Mouse (Mus musculus) ES-E14 (cell line): ENCODE measurements at regions not wholly inside any gene's neighbourhood (a gene's known extent, or its start where the extent isn't known, plus 50 kb on each side); places are given as distances from the start of the nearest gene placed in this dataset.

Source experiments
- DNase-seq: peaks from one replicate; pipeline ENCODE4 v3.0.0-alpha.2; 2013; ENCODE audit warnings: low read depth, low spot score
- H3K27ac ChIP-seq: 2 replicates; pipeline ENCODE4 v1.5.1; 2012; ENCODE audit warnings: low read depth, mild to moderate bottlenecking, low read length, moderate library complexity, mixed read lengths; ENCODE audit not compliant: poor library complexity, insufficient read depth, severe bottlenecking
- H3K36me3 ChIP-seq: 2 replicates; pipeline ENCODE4 v1.6.1; 2012; ENCODE audit warnings: mild to moderate bottlenecking, low read length, moderate library complexity, mixed read lengths; ENCODE audit not compliant: control insufficient read depth, poor library complexity, insufficient read depth, severe bottlenecking
- H3K4me1 ChIP-seq, 2 experiments: fragments of 150-350 bp in 1 of 2; sonication (generic) in 1 of 2; 2 replicates each; pipeline ENCODE4 v1.6.1; 2012; ENCODE audit warnings: low read length in 2 of 2, mild to moderate bottlenecking in 1 of 2, mixed read lengths in 1 of 2; ENCODE audit not compliant: control insufficient read depth in 2 of 2, insufficient read depth in 2 of 2, poor library complexity in 1 of 2
- H3K4me3 ChIP-seq, 2 experiments: fragments of 150-350 bp in 1 of 2; sonication (generic) in 1 of 2; 2 replicates each; pipeline ENCODE4 v1.5.1; 2012; ENCODE audit warnings: low read length in 2 of 2, low read depth in 1 of 2, mild to moderate bottlenecking in 1 of 2, mixed read lengths in 1 of 2; ENCODE audit not compliant: insufficient read depth in 1 of 2, poor library complexity in 1 of 2, severe bottlenecking in 1 of 2
- H3K9ac ChIP-seq: 2 replicates; pipeline ENCODE4 v1.6.1; 2012; ENCODE audit warnings: low read depth, mild to moderate bottlenecking, low read length, mixed read lengths; ENCODE audit not compliant: poor library complexity, insufficient read depth, severe bottlenecking
- H3K9me3 ChIP-seq: fragments of 150-350 bp; sonication (generic); 2 replicates; pipeline ENCODE4 v1.6.1; 2012; ENCODE audit warnings: low read depth, mild to moderate bottlenecking, low read length; ENCODE audit not compliant: control insufficient read depth, insufficient read depth
- CHD2 ChIP-seq: IDR thresholded peaks from 2 replicates; pipeline ENCODE4 v1.6.1; 2014; ENCODE audit warnings: mild to moderate bottlenecking, low read depth, low read length, inconsistent platforms
- HCFC1 ChIP-seq: IDR thresholded peaks from 2 replicates; pipeline ENCODE4 v1.6.1; 2012; ENCODE audit warnings: low read length, inconsistent platforms, borderline replicate concordance; ENCODE audit not compliant: insufficient read depth
- MAFK ChIP-seq: IDR thresholded peaks from 2 replicates; pipeline ENCODE4 v1.6.1; 2014; ENCODE audit warnings: mild to moderate bottlenecking, low read depth, low read length, inconsistent platforms; ENCODE audit not compliant: insufficient read depth
- ZC3H11A ChIP-seq: IDR thresholded peaks from 2 replicates; pipeline ENCODE4 v1.6.1; 2012; ENCODE audit warnings: low read depth, mild to moderate bottlenecking, inconsistent platforms, low read length, borderline replicate concordance
- ZNF384 ChIP-seq: IDR thresholded peaks from 2 replicates; pipeline ENCODE4 v1.6.1; 2012; ENCODE audit warnings: low read depth, low read length, inconsistent platforms
- in situ Hi-C, 2 experiments: fragments of 600-800 bp; cut with MboI; formaldehyde crosslinking; loops; one replicate each; pipeline ENCODE4 v1.15.1; 2025; ENCODE audit warnings: low sequenced_read_pairs in 2 of 2, inconsistent platforms in 1 of 2; ENCODE audit not compliant: unreplicated experiment in 2 of 2

GRCm38 (mm10) chr1:72065090-72065489 is 147.0 kb downstream of the Mreg start:
- Histone ChIP-seq H3K27ac (no peak overlapping the region), H3K9me3 (no peaks in the 10 kb centered on the region), H3K9ac (no peak overlapping the region), H3K36me3 (no peaks in the 10 kb centered on the region), H3K4me1 (no peaks in the 10 kb centered on the region), H3K4me3 (no peak overlapping the region)
- no peak for DNase-seq
- in situ Hi-C loops = no loop called here
- TF ChIP-seq ZNF384 (no peak), HCFC1 (no peak), MAFK (no peak), ZC3H11A (no peak), CHD2 (no peak)

- DNase-seq = no peak
- Histone ChIP-seq H3K36me3 (no peaks in the 10 kb centered on the region), H3K4me1 (no peaks in the 10 kb centered on the region), H3K9ac (no peak overlapping the region), H3K27ac (no peak overlapping the region), H3K4me3 (no peak overlapping the region), H3K9me3 (no peaks in the 10 kb centered on the region)
- in situ Hi-C loops = no loop called here
- TF ChIP-seq MAFK = no peak
Observed at GRCm38 (mm10) chr1:72060393-72060792, 151.7 kb downstream of the Mreg start.

GRCm38 (mm10) chr1:72058045-72058703 is 153.9 kb downstream of the Mreg start:
- no peaks in the 10 kb centered on the region for H3K9me3 ChIP-seq
- H3K27ac ChIP-seq = no peak overlapping the region
- H3K9ac ChIP-seq = no peak overlapping the region
- TF ChIP-seq ZC3H11A (no peak), MAFK (no peak), ZNF384 (no peak), CHD2 (no peak), HCFC1 (no peak)
- no peak overlapping the region for H3K4me3 ChIP-seq
- no peak for DNase-seq
- in situ Hi-C loops = no loop called here
- no peaks in the 10 kb centered on the region for H3K36me3 ChIP-seq
- H3K4me1 ChIP-seq = no peaks in the 10 kb centered on the region

DNA sequence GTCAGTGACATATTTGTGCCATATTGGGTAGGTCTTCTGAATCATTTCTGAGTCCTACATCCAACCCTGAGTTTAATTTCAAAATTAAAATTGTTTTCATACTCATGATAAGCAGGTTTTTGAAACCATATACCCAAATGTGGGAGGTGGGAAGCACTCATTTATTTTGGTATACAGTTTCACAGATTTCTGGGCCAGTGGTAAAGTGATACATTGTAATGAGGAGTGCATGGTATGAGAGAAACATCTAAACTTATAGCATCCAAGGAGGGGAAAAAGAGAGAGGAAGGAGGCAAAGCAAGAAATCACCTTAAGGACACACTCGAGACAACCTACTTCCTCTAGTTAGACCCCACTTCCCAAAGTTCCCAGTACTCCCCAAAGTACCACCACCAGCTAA is 157.6 kb downstream of the Mreg start:
- no peaks in the 10 kb centered on the region for H3K36me3 ChIP-seq
- no peak overlapping the region for H3K9ac ChIP-seq
- in situ Hi-C loops = no loop called here
- H3K4me3 ChIP-seq = no peak overlapping the region
- no peaks in the 10 kb centered on the region for H3K9me3 ChIP-seq
- no peak for DNase-seq
- H3K4me1 ChIP-seq = no peaks in the 10 kb centered on the region
- no peak overlapping the region for H3K27ac ChIP-seq
- TF ChIP-seq ZC3H11A (no peak), MAFK (no peak), ZNF384 (no peak), CHD2 (no peak), HCFC1 (no peak)

GRCm38 (mm10) chr1:72050858-72051257 is 161.2 kb downstream of the Mreg start:
- Histone ChIP-seq H3K27ac (no peak overlapping the region), H3K4me1 (no peaks in the 10 kb centered on the region), H3K9ac (no peak overlapping the region), H3K36me3 (no peaks in the 10 kb centered on the region), H3K4me3 (no peak overlapping the region), H3K9me3 (no peaks in the 10 kb centered on the region)
- in situ Hi-C loops = no loop called here
- DNase-seq = no peak
- no peak for TF ChIP-seq ZC3H11A
- no peak for TF ChIP-seq ZNF384
- TF ChIP-seq HCFC1 = no peak
- no peak for TF ChIP-seq MAFK
- no peak for TF ChIP-seq CHD2
